Mouse (Mus musculus) brown adipose tissue, adult 24 weeks (tissue): ENCODE results near the gene Tdgf1. TPM values are rescaled to one million over a fixed set of nuclear protein-coding genes. Genes with fewer than 3 reads are reported as not detected.

Experiments used
- H3K27ac ChIP-seq: fragments of 200-500 bp; replicated peaks from 2 replicates; pipeline ENCODE4 v1.5.1; 2012; ENCODE audit warnings: low read depth, mild to moderate bottlenecking, low read length
- H3K4me1 ChIP-seq: fragments of 200-500 bp; 2 replicates; pipeline ENCODE4 v1.6.1; 2012; ENCODE audit warnings: low read length, mixed read lengths; ENCODE audit not compliant: control insufficient read depth, insufficient read depth, insufficient read length
- H3K4me3 ChIP-seq: fragments of 200-500 bp; 2 replicates; pipeline ENCODE4 v1.5.1; 2012; ENCODE audit warnings: low read depth, mild to moderate bottlenecking, low read length, moderate library complexity; ENCODE audit not compliant: insufficient read depth
- polyA plus RNA-seq: library from polyadenylated mRNA; stranded (reverse); fragments of >200 nt; gene quantifications from 2 replicates; pipeline ENCODE4 v1.2.4, GENCODE M21; 2012; ENCODE audit not compliant: missing spikeins, insufficient read depth, insufficient read length

Tdgf1 gene
- polyA plus RNA-seq, 1 experiment: not detected

DNA sequence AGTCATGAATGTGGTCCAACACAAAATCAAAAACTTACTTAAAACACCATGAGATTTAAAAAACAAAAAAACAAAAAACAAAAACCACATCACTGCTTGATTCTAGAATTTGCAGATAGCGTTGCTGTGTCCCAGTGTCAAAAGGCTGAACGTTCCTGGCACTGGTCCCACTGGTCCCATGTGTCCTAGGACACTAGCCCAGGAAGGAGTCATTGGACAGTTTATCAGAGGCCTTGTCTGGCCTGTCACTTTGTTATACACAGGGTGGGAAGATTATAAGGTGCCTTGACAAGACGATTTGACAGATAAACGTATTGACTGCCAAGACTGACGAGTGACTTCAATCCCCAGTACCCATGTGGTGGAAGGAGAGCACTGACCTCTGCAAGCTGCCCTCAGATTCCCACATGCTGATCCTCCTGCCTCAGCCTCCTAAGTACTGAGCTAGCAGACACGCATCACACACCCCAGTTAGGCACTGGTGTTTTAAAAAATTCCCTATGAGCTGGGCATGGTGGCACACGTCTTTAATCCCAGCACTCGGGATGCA is 17.7 kb upstream of the Tdgf1 start:
- H3K4me1 ChIP-seq: peaks cover 4% of the 10 kb centered on the region; the same call in 1 of the 2 replicates
- no peak overlapping the region for H3K27ac ChIP-seq
- no peak overlapping the region for H3K4me3 ChIP-seq

DNA sequence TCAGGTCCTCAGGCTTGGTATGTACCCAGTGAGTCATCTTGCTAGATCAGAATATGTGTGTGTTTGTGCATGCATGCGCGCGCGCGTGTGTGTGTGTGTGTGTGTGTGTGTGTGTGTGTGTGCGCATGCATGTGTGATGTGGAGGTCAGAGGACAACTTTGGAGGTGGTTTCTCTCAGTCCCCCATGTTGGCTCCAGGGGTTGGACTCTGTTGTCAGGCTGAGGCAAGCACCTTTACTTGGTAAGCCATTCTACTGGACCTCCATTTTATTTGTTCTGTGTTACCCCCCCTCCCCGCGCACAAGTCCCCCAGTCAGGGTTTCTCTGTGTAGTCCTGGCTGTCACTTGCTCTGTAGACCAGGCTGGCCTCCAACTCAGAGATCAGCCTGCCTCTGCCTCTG is 15.4 kb upstream of the Tdgf1 start:
- H3K27ac ChIP-seq: no peak overlapping the region
- peaks cover 4% of the 10 kb centered on the region; the same call in 1 of the 2 replicates for H3K4me1 ChIP-seq
- no peak overlapping the region for H3K4me3 ChIP-seq

DNA sequence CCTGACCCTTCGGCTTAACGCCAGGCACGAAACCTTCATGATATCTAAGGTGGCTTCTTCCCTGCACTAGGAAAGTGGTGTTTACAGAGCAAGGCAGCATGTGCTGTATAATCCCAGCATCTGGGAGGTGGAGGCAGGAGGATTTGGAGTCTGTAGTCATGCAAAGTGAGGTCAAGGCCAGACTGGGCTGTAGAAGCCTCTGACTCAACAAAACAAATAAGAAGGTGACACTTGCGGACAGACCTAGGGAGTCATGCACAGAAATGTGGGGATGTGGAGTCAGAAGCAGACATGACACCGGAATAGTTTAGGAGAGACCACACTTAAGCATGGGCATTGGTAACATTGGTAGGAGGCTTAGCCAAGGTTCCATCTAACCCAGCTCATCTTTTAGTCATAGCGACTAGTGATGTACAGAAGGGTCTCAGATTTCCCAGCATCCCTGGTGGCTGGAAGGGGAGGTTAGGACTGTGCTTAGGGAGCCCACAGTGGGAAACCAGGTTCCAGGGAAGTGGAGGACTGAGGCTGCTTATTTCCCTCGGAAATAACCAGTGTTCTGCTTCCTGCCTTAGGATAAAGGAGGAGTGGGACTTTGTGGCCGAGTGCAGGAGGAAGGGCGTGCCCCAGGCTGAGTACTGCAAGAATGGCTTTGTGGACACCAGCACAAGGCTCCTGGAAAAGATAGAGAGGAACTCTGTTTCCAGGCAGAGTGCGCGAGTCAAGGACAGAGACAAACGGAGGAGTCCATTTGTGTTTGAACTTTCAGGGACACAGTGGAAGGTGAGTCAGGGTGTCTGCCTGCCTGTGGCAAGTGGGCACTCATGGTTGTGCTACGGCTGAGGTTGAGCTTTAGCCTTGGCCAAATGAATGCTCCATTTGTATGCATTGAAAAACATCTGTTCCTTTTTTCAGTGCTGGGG is 14.5 kb upstream of the Tdgf1 start:
- Histone ChIP-seq H3K27ac (no peak overlapping the region), H3K4me3 (no peak overlapping the region), H3K4me1 (peaks cover 4% of the 10 kb centered on the region; the same call in 1 of the 2 replicates)

DNA sequence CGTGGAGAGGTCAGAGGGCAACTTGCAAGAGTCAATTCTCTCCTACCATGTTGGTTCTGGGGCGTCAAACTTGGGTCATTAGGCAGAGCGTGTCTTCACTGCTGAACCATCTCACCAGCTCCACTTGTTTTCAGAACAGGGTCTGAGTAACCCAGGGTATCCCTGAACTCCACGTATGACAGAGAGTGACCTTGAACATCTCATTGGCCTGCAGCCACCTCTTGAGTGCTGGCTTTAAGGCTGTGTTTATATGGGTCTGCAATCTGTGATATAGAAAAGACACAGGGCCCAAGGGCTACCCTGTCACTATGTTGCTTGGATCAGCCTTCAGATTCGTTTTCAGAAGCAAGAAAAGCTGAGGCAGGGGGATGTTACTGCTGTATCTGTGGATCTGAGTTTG is 13.7 kb upstream of the Tdgf1 start:
- Histone ChIP-seq H3K4me1 (peaks cover 4% of the 10 kb centered on the region; the same call in 1 of the 2 replicates), H3K4me3 (no peak overlapping the region), H3K27ac (no peak overlapping the region)

DNA sequence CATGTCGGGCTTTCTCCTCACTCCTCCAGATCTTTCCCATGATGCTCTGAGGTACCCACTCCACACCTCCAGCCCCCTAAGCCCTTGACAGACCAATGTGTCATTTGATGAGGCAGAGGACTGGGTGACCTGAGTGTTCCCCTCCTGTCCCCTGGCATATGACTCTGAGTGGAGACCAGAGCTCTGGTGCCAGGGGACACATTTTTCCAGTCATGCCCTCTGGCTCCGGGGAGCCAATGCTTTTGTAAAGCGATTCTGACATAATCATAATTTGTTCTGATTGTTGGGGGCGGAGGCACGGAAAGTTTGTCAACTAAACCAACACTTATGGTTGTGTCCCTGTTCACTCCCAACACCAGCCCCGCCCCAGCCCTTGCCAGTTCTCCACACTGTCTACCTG is 10.0 kb upstream of the Tdgf1 start:
- no peak overlapping the region for H3K27ac ChIP-seq
- peaks cover 7% of the 10 kb centered on the region; the same call in 1 of the 2 replicates for H3K4me1 ChIP-seq
- no peak overlapping the region for H3K4me3 ChIP-seq

DNA sequence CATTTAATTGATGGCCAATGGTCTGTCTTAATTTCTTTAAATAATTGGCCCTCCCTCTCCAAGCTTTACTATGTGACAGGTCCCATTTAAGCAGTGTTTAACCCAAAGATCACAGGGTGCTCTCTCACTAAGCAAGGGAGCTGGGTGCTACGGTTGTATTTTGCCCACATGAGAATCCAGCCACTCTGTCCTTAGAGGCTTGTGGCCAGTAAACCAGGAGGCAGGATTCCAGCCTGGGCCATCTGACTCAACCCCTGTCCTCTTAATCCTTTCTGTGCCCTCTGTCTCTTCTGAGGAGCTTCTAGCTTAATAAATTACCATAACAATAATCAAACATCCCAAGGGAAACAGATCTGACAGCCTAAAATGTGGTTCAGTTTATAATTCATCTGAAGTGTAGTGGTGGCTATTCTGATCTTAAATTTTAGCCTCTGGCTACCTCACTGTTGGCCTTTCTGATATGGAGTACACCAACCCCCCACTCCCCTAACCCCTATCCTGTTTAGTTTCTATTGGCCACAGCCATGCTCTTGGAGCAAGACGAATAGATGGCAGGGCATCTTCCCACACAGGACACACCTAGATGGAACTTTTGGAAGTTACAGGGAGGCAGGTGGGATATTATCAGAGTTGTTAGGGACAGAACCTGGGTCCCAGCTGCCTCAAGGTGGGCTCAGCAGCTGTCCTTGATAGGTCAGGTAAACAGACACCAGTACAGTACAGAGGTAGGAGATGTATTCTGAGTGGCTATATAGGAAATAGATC is 8.9 kb upstream of the Tdgf1 start:
- no peak overlapping the region for H3K27ac ChIP-seq
- 0 out of 2 replicates have a peak, but pooled peaks cover 4% of the 10 kb centered on the region for H3K4me1 ChIP-seq
- no peak overlapping the region for H3K4me3 ChIP-seq

DNA sequence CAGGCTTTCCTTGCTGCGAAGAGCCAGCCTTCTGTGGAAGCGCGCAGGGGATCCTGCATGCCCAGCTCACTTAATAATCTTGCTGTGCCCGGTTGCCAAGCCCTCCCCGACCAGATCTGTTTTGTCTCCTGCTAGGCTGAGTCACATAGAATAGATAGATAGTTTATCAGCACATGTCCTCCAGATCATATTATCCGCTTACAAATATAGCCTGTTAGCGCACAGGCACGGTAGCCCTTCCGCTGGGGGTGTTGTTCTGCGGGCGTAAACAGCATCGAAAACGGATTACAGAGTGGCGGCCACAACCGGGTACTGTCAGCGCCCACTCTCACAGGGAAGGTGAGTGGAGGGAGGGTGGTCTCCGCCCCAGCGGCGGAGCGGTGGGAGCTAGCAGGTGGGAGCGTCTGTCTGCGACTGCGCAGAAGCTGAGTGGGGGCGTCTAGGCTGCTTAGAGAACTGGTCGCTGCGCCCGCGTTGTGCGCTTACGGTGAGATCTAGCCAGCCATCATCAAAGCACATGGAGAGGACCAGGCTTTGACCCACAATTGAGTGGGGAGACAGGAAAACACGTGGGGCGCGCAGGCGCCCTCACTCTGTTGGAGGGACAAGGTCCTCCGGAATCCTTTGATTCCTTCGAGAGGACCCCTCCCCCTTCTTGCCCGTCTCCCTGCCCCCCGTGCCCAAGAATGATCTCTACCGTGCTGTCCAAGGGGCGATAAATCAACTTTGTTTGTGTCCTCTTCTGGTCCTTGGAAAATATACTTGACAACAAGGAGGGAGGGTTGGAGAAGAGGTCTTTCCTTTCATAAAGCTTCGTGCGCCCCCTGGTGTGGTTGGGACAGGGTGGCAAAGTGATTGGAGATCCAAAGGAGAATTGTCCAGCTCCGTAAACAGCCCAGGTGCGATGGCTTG is 7.8 kb upstream of the Tdgf1 start:
- Histone ChIP-seq H3K4me1 (0 out of 2 replicates have a peak, but pooled peaks cover 4% of the 10 kb centered on the region), H3K4me3 (peak overlapping the region; percentile 65), H3K27ac (no peak overlapping the region)

DNA sequence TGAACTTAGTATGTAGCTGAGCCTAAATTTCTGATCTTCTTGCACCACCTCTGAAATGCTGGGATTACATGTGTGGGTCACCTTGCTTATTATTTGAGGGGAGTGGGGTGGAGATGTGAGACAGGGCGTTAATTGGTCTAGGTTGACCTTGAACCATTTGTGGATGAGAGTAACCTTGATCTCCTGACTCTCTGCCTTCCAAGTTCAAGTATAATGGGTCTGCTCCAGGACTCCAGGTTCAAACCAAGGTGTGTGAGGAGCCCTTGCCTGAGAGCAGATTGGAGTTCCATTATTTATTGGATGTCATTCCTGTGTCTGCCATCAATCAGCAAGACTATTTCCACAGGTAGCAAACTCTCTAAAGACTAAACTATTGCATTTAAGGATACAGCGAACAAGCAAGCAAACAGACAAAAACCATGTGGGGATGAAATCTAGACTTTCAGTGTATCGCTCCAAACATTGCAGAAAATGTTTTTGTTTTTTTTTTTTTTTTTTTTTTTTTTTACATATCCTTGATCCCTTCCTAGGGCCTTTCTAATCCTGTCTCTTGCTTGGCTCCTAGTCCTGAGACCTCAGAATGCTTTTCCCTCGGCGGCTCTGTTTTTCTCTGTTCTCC is 7.1 kb upstream of the Tdgf1 start:
- 0 out of 2 replicates have a peak, but pooled peaks cover 4% of the 10 kb centered on the region for H3K4me1 ChIP-seq
- H3K27ac ChIP-seq: no peak overlapping the region
- H3K4me3 ChIP-seq: peak overlapping the region; percentile 65

DNA sequence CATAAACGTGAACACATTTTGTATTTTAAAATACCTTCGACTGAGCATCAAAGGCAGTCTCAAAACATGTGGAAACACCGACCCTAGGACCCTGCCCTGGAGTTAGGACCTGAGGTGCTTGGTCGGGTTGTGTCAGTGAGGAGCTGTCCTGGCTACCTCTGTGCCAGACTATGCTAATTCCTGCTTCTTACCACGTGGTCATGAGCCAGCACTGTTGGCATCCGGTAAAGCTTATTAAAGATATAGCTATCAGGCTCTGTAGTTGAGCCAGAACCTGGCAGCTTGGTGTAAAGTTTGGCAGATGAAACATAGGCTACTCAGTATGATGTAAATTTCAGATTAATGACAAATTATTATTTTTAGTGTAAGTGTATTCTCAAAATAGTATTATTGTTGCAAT is 6.4 kb upstream of the Tdgf1 start:
- no peak overlapping the region for H3K4me3 ChIP-seq
- no peak overlapping the region for H3K27ac ChIP-seq
- 0 out of 2 replicates have a peak, but pooled peaks cover 4% of the 10 kb centered on the region for H3K4me1 ChIP-seq

DNA sequence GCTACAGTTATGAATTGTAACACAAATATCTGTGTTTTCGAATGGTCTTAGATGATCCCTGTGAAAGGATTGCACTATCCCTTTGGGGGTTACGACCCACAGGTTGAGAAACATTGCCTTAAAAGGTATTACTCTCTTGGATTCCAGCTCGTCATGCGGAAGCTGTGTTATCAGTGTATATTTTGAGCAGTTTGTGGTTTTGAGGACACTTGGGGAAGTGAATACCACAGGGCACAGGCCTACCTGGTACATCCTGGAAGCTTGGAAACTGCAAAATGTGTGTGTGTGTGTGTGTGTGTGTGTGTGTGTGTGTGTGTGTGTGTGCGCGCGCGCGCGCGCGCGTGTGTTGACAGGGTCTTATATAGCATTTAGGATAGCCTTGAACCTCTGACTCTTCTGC is 5.9 kb upstream of the Tdgf1 start:
- 0 out of 2 replicates have a peak, but pooled peaks cover 4% of the 10 kb centered on the region for H3K4me1 ChIP-seq
- no peak overlapping the region for H3K27ac ChIP-seq
- no peak overlapping the region for H3K4me3 ChIP-seq

DNA sequence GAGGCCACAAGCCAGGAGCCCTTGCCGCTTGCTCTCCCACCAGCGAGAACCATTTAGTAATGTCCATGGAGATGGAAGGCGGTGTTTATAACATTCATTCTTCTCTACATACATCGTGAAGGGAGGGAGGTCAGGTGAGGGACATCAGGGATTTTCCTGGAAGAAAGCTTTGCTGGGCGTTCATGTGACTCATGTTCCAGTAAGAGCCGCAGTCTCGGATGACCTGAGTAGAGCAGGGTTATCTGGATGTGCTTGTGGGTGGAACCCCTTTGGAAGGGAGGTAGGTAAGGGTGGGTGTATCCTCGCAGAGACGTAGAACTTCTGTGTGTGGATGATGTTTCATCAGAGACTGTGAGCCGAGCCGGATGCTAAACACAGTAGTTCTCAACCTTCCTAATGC is 5.4 kb upstream of the Tdgf1 start, which contains the start of gene Lrrc2:
Gene Lrrc2 (plus strand): TSS at position 149 of the 400 bp plus-strand sequence.
- Histone ChIP-seq H3K27ac (no peak within 1 kb of the TSS), H3K4me1 (0 out of 2 replicates have a peak, but pooled peaks cover 4% of the 10 kb centered on the region), H3K4me3 (no peak within 1 kb of the TSS)

DNA sequence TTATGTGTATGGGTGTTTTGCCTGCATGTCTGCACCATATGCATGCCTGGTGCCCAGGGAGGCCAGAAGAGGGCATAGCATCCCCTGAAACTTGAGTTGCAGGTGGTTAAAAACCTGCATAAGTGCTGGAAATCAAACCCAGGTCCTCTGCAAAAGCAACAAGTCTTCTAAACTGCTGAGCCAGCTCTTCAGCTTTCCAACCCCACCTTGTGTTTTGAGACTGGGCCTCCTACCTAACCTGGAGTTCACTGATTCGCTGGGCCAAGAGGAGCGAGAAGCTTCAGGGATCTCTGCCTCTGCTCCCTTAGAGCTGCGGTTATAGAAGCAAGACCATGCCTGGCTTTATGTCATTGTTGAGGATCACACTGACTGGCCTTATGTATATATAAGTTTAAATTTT is 4.2 kb upstream of the Tdgf1 start:
- Histone ChIP-seq H3K27ac (no peak overlapping the region), H3K4me1 (0 out of 2 replicates have a peak, but pooled peaks cover 4% of the 10 kb centered on the region)

DNA sequence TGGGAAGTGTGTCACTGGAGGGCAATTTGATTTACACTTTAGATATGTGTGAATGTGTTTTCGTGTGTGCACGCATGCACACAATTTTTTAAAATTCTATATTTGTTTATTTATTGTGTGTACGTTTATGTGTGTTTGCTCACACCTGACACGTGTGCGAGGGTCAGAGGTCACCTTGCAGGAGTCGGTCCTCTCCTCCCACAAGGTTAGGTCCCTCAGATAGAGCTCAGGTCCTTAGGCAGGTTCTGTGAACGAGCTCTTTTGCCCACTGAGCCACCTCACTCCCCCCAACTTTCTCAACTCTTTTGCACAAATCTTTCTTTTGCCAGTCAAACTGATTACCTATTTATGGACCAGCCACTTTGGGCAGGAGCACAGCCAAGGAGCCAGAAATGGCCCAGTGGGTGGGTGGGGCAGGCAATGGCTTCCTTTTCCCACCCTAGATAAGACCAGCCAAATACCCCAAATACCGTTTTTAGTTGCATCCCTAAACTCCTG is 2.9 kb upstream of the Tdgf1 start:
- H3K27ac ChIP-seq: no peak overlapping the region
- no peak overlapping the region for H3K4me3 ChIP-seq
- H3K4me1 ChIP-seq: 0 out of 2 replicates have a peak, but pooled peaks cover 4% of the 10 kb centered on the region

More for the DNA sequence above, 4.2 kb upstream of the Tdgf1 start:
- H3K4me3 ChIP-seq: no peak overlapping the region

DNA sequence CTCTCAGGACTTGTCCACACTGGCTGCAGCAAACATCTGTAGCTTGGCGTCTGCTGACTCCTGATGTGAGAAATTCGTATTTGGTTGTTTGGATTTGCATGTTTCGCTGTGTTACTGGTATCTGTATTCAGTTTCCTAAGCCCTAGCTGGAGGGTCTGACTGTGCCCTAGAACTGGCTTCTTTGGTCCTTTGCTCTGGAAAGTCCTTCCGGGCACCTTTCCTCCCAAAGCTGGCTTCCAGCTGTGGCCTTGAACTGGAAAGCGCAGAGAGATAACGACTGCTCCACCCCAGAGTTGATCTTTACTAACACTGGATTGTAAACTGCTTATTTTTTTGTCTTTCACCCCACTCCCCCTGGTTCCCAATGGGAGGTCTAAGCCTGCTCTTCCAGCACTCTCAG is 1.9 kb upstream of the Tdgf1 start:
- Histone ChIP-seq H3K27ac (no peak overlapping the region), H3K4me1 (no peaks in the 10 kb centered on the region), H3K4me3 (no peak overlapping the region)
